Mouse (Mus musculus) ES-E14 (cell line): ENCODE results near the gene Igfbp7. TPM values are rescaled to one million over a fixed set of nuclear protein-coding genes. Genes with fewer than 3 reads are reported as not detected.

Source experiments
- DNase-seq: peaks from one replicate; pipeline ENCODE4 v3.0.0-alpha.2; 2013; ENCODE audit warnings: low read depth, low spot score
- H3K27ac ChIP-seq: 2 replicates; pipeline ENCODE4 v1.5.1; 2012; ENCODE audit warnings: low read depth, mild to moderate bottlenecking, low read length, moderate library complexity, mixed read lengths; ENCODE audit not compliant: poor library complexity, insufficient read depth, severe bottlenecking
- H3K36me3 ChIP-seq: 2 replicates; pipeline ENCODE4 v1.6.1; 2012; ENCODE audit warnings: mild to moderate bottlenecking, low read length, moderate library complexity, mixed read lengths; ENCODE audit not compliant: control insufficient read depth, poor library complexity, insufficient read depth, severe bottlenecking
- H3K4me1 ChIP-seq, 2 experiments: fragments of 150-350 bp in 1 of 2; sonication (generic) in 1 of 2; 2 replicates each; pipeline ENCODE4 v1.6.1; 2012; ENCODE audit warnings: low read length in 2 of 2, mild to moderate bottlenecking in 1 of 2, mixed read lengths in 1 of 2; ENCODE audit not compliant: control insufficient read depth in 2 of 2, insufficient read depth in 2 of 2, poor library complexity in 1 of 2
- H3K4me3 ChIP-seq, 2 experiments: fragments of 150-350 bp in 1 of 2; sonication (generic) in 1 of 2; 2 replicates each; pipeline ENCODE4 v1.5.1; 2012; ENCODE audit warnings: low read length in 2 of 2, low read depth in 1 of 2, mild to moderate bottlenecking in 1 of 2, mixed read lengths in 1 of 2; ENCODE audit not compliant: insufficient read depth in 1 of 2, poor library complexity in 1 of 2, severe bottlenecking in 1 of 2
- H3K9ac ChIP-seq: 2 replicates; pipeline ENCODE4 v1.6.1; 2012; ENCODE audit warnings: low read depth, mild to moderate bottlenecking, low read length, mixed read lengths; ENCODE audit not compliant: poor library complexity, insufficient read depth, severe bottlenecking
- H3K9me3 ChIP-seq: fragments of 150-350 bp; sonication (generic); 2 replicates; pipeline ENCODE4 v1.6.1; 2012; ENCODE audit warnings: low read depth, mild to moderate bottlenecking, low read length; ENCODE audit not compliant: control insufficient read depth, insufficient read depth
- CHD2 ChIP-seq: IDR thresholded peaks from 2 replicates; pipeline ENCODE4 v1.6.1; 2014; ENCODE audit warnings: mild to moderate bottlenecking, low read depth, low read length, inconsistent platforms
- HCFC1 ChIP-seq: IDR thresholded peaks from 2 replicates; pipeline ENCODE4 v1.6.1; 2012; ENCODE audit warnings: low read length, inconsistent platforms, borderline replicate concordance; ENCODE audit not compliant: insufficient read depth
- MAFK ChIP-seq: IDR thresholded peaks from 2 replicates; pipeline ENCODE4 v1.6.1; 2014; ENCODE audit warnings: mild to moderate bottlenecking, low read depth, low read length, inconsistent platforms; ENCODE audit not compliant: insufficient read depth
- ZC3H11A ChIP-seq: IDR thresholded peaks from 2 replicates; pipeline ENCODE4 v1.6.1; 2012; ENCODE audit warnings: low read depth, mild to moderate bottlenecking, inconsistent platforms, low read length, borderline replicate concordance
- ZNF384 ChIP-seq: IDR thresholded peaks from 2 replicates; pipeline ENCODE4 v1.6.1; 2012; ENCODE audit warnings: low read depth, low read length, inconsistent platforms
- in situ Hi-C, 2 experiments: fragments of 600-800 bp; cut with MboI; formaldehyde crosslinking; loops; one replicate each; pipeline ENCODE4 v1.15.1; 2025; ENCODE audit warnings: low sequenced_read_pairs in 2 of 2, inconsistent platforms in 1 of 2; ENCODE audit not compliant: unreplicated experiment in 2 of 2
- total RNA-seq: library from RNA; depleted of rRNA; stranded (reverse); fragments of 300-350 nt; gene quantifications from 2 replicates; pipeline ENCODE4 v1.2.3, GENCODE M21; 2012; rRNA removed

Gene Igfbp7
- total RNA-seq, result 23.4 and 65.2 TPM in 2 replicates

- H3K9ac ChIP-seq, result peak within 1 kb of the TSS; percentile 71
- H3K4me1 ChIP-seq, result no peaks in the 10 kb centered on the region
- TF ChIP-seq HCFC1 (no peak), MAFK (no peak), ZNF384 (no peak)
- no peaks in the 10 kb centered on the region for H3K9me3 ChIP-seq
- H3K27ac ChIP-seq, result no peak within 1 kb of the TSS
- H3K4me3 ChIP-seq, result peak within 1 kb of the TSS; percentile 83 to 91
- in situ Hi-C loops, result no loop called here
- DNase-seq, result peak; percentile 51
- H3K36me3 ChIP-seq, result no peaks in the 10 kb centered on the region
Observed at GRCm38 (mm10) chr5:77407341-77408298, at the start of gene Igfbp7. Igfbp7 (minus strand) TSS chr5:77408041.

GRCm38 (mm10) chr5:77452103-77452502, 44.3 kb upstream of the Igfbp7 start:
- H3K9me3 ChIP-seq, result no peaks in the 10 kb centered on the region
- TF ChIP-seq ZNF384, result no peak
- no peak for TF ChIP-seq HCFC1
- no peak for TF ChIP-seq CHD2
- TF ChIP-seq ZC3H11A, result no peak
- TF ChIP-seq MAFK, result no peak
- in situ Hi-C loops, result no loop called here
- H3K4me1 ChIP-seq, result no peaks in the 10 kb centered on the region
- no peak overlapping the region for H3K4me3 ChIP-seq
- H3K27ac ChIP-seq, result no peak overlapping the region
- no peak for DNase-seq
- H3K9ac ChIP-seq, result no peak overlapping the region
- H3K36me3 ChIP-seq, result no peaks in the 10 kb centered on the region

DNA sequence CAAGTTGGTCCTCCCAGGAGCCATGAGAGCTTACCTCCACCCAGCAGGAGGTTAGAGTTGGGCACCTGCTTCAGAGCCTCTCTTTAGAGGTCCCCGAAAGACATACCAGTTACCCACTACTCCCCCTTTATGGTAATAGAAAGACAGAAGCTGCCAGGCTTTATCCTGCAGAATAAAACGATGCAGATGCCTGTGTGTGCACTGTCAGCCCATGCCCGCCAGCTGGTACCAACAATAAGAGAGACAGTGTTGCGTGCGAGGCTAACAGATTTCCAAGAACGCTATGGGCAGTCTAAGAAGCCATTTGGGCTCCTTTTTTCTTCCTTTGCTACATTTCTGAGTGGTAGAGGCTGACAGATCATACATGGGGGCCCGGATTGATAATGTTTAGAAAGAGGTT, 41.7 kb upstream of the Igfbp7 start:
- no peaks in the 10 kb centered on the region for H3K9me3 ChIP-seq
- DNase-seq, result no peak
- no peaks in the 10 kb centered on the region for H3K4me1 ChIP-seq
- H3K27ac ChIP-seq, result no peak overlapping the region
- no peak overlapping the region for H3K9ac ChIP-seq
- H3K4me3 ChIP-seq, result no peak overlapping the region
- TF ChIP-seq ZNF384 (no peak), CHD2 (no peak), MAFK (no peak), HCFC1 (no peak), ZC3H11A (no peak)
- in situ Hi-C loops, result no loop called here
- H3K36me3 ChIP-seq, result no peaks in the 10 kb centered on the region

- Histone ChIP-seq H3K27ac (no peak overlapping the region), H3K9me3 (no peaks in the 10 kb centered on the region), H3K36me3 (no peaks in the 10 kb centered on the region), H3K9ac (no peak overlapping the region), H3K4me3 (no peak overlapping the region), H3K4me1 (no peaks in the 10 kb centered on the region)
- TF ChIP-seq HCFC1, result no peak
- in situ Hi-C loops, result no loop called here
- no peak for DNase-seq
Observed at GRCm38 (mm10) chr5:77445431-77445830, 37.6 kb upstream of the Igfbp7 start.
